Mouse (Mus musculus): Measurements from ENCODE around the gene Gm45062. TPM values are rescaled to one million over a fixed set of nuclear protein-coding genes. Genes with fewer than 3 reads are reported as not detected.
"Not testable (repeated sequence)": the region's sequence is repeated elsewhere in the genome, so short reads cannot be mapped to it uniquely, and the experiment has no call there.

Gm45062 gene
- polyA plus RNA-seq, 1 experiment = 17.1 TPM

DNA sequence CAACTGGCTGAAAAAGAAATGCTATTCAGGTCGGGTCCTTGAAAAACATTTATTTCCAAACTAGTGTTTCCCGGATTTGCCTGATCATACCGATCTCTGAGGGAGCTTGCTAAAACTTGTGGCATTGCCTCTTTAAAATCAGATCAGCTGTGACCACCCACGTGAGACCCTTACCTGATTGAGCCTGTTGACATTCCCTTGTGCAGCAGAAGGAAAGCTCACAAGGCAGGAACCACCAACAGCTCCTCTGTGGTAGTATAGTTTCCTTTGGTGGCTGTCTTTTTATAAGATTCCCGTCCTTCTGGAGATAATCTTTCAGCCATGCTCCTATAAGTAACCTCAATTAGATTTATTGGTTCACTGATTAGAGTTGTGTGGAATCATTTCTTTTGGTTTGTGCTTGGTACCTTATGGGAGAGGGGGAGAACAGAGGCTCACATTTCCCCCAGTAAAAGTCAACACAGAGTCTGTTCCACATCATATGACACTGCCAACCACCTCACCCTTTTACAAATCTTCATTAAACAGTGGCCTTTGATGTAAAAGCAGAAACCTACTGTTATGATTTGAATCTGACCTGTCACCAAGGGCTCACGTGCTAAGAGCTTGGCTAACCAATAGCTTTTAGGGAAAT lies 238.1 kb downstream of the Gm45062 start:
- DNase-seq (ENCODE audit: extremely low spot score in 1 of 2, low spot score in 1 of 2) = no peak

DNA sequence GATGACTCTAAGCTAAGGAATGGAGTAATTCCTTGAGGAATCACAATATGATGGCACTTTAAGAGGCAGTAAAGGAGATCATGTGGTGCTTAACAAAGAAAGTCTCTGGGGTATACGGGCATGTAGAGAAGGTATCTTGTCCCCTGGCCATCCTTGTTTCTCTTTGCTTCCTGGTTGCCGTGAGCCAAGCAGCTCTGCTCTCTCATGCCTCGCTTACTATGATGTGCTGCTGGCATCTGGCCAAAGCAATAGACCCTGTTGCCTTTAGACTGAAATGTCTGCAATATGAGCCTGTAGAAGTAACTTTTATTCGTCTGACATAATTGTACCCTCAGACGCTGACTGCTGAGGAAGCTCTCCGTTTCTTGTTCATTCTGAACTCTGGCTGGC lies 238.6 kb downstream of the Gm45062 start:
- DNase-seq (ENCODE audit: extremely low spot score in 1 of 2, low spot score in 1 of 2) = no peak

DNA sequence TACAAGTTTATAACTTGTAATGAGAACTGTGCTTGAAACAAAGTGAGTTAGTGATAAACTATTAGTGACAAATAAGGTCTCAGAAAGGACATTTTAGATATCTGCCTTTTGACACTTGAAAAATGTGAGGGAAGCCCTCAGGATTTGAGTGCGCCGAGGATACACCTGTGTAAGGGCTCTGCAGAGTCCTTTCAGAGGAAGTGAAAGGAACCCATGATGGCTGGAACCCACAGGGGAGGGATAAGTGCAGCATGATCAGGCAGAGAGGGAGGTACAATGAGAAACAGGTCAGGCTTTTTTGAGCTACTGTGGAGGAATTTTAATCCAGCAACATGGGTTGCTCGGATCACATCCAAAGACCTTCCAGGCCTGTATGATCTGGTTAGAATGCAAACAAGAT lies 239.7 kb downstream of the Gm45062 start:
- no peak for DNase-seq (ENCODE audit: extremely low spot score in 1 of 2, low spot score in 1 of 2)

DNA sequence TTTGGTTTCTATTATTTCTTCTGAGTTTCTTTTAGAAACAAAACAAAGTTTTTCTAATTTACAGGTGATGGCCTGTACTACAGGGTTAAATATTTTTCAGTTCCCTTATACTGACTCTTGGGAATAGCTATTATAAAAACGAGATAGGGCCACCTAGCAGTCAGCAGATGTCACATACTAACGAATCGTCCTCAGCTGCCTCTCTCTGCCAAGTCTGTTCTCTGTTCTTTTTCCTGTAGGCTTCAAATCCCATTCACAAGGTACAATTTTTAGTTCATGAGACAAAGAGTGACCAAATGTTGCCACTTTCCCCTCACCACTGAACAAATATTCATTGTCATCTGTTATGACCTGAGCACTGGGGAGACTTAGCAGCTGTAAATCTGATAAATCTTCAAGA lies 244.7 kb downstream of the Gm45062 start:
- no peak for DNase-seq (ENCODE audit: extremely low spot score in 1 of 2, low spot score in 1 of 2)

DNA sequence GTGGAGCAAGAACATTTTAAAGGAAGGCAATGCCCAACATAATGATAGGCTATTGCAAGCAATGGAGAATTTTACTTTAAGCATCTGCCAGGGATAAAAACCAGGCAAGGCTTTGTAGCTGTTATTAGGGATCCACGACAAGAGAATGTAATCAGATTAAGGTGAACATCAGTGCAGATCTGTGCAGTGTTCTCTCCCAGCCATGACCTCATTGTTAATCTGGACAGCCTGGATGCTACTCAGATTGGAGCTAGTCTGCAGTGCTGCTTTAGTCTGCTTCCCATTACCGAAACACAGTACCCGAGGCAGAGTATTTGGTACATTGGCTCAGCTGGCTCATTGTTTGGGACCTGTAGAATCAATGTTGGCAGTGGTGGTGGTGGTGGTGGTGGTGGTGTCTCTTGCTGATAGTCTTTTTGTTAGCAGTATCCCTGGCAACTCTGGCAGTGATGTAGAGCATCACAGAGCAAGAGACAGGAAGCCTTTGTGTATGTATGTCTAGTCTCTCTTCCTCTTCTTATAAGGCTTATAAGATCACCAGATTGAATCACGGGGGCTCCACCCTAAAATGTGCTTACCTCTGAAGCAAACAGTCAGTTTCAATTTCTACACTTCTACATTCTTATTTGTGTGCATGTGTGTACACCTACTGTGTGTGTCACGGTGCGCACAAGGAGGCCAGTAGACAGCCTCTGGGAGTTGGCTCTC lies 245.4 kb downstream of the Gm45062 start:
- DNase-seq (ENCODE audit: extremely low spot score in 1 of 2, low spot score in 1 of 2) = no peak

DNA sequence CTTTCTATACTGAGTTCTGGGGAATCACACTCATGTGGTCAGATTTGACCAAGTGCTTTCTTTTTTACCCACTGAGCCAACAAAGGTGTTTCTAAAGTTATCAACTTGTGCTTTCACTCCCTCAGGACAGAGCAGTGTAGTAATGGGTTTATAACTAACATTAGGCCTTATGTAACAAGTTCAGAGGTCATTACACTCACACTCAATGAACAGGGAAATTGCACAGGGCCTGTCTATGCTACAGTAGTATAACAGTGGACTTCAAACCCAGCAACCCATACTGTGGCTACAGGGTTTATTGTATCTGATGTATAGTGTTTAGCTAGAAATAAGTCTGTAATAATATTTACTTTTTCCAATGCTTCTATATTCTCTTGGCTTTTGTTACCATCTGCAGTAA lies 247.4 kb downstream of the Gm45062 start:
- no peak for DNase-seq (ENCODE audit: extremely low spot score in 1 of 2, low spot score in 1 of 2)

DNA sequence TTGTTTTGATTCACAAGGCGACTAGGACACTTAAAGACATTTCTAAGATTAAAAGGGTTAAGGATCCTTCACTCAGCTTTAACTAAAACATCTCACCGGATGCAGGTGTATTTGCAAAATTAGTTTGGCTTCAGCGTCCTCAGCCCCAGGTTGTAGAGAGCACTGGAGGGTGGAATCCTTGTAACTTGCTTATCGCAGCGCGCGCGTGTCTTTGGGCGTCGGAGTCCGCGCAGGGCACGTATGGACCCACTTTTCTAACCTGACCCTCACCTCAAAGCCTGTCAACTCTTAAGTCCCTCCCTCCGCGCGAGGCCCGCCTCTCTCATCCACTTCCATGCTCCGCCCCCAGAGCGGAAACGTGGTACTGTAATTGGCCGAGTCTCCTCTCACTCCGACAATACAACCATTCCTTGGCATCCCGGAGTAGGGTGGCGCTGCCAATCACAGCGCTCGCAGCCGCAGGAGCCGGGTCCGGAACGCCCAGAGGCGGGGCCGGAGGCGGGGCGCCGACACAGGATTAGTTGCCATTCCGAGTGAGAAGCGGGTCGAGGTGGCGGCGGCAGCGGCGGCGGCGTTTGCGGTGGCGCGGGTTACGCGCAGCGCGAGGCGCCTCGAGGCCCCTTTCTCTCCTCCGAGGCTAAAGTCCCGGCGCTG lies 249.8 kb downstream of the Gm45062 start:
- DNase-seq (ENCODE audit: extremely low spot score in 1 of 2, low spot score in 1 of 2) = peak; percentile 99

DNA sequence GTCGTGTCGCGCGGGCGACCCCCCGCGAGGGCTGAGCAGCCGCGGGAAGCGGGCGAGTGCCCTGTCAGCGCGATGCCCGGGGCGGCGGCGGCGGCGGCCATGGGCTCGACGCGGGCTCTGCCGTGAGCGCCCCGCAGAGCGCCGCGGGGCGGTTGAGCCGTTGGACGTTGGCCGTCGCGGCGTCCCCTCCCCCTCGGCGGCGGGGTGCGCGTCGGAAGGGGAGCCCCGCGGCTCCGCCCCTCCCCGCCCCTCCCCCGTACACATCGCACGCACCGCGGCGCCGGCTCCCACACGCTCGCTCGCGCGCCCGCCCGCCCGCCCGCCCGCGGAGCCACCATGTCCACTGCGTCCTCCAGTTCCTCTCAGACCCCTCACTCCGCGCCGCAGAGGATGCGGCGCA lies 250.3 kb downstream of the Gm45062 start, which contains the start of gene Glcci1:
TSS of gene Glcci1 (plus strand) at position 50 of the 400 bp plus-strand sequence.
- peak in 1 of 2 experiments; percentile 68 for DNase-seq (ENCODE audit: extremely low spot score in 1 of 2, low spot score in 1 of 2)

DNA sequence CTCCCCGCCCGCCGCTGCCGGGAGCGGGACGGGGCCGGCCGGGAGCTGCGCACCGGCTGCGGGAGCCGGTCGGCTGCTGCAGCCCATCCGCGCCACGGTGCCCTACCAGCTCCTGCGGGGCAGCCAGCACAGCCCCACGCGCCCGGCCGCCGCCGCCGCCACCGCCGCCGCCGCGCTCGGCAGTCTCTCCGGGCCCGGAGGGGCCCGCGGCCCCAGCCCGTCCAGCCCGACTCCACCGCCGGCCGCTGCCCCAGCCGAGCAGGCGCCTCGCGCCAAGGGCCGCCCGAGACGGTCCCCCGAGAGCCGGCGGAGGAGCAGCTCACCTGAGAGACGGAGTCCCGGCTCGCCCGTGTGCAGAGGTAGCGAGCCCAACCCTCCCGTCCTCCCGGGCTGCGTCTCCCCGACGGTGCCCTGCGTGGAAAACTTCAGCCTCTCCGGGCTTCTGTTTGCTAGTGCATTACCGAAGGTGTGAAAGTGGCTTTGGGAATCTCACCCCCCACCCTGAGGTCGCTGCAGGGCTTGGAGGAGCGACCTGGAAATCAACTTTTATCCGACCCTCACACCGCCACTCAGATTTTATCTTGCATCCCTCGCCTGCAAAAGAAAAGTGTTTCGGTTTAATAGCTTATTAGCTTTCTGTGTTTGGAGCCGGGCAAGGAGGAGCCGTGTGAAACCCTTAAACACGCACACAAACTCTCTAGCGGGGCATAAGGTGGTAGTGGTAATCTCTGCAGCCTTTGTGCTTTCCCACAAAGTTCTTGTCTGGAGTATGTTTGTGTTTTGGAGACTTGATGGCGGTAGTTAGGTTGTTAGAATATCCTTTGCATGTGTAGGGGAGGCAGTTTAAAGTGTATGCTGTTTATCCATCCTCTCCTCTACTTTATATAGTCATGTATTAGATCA lies 251.0 kb downstream of the Gm45062 start:
- no peak for DNase-seq (ENCODE audit: extremely low spot score in 1 of 2, low spot score in 1 of 2)

DNA sequence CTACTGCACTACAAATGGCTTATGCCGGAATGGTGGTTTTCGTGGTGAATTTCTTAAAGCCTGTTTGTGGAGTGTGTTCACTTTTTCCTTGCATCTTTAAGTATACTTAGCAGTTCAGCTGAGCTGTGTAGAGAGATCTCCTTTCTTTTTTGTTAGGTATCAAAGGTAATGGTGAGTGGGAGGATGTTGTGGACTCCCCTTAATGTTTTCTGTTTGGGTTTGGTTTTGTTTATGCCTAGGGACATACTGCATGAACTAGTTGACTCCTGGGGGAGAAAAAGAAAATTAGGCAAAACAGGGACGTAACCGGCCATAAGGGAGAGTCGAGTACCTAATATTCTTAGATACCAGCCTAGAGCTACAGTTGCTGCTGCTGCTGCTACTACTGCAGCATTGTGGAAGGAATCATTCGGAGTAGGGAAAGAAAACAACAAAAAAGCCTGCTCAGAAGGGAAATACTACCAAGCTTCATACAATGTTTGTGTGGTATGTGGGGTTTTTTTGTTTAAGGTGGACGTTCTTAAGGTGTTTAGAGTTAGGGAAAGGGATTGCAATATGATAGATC lies 251.7 kb downstream of the Gm45062 start:
- DNase-seq (ENCODE audit: extremely low spot score in 1 of 2, low spot score in 1 of 2) = no peak

DNA sequence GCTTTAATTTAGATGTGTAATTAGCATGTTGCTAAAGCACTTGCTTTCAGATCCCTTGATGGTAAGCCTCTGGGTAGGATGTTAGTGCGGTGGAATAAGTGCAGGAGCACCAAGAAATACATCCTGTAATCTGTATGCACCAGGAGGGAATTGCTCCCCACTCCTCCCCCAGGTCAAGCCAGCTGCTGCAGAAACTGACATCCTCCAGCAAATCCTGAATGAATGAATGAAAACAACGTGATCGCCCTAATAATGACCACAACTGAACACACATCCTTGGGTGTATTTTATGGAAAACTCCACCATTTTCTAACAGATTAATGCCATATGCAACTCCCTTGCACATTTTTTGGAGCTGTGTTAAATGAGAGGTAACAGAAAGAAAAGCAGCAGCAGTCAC lies 252.2 kb downstream of the Gm45062 start:
- peak in 1 of 2 experiments; percentile 29 for DNase-seq (ENCODE audit: extremely low spot score in 1 of 2, low spot score in 1 of 2)

DNA sequence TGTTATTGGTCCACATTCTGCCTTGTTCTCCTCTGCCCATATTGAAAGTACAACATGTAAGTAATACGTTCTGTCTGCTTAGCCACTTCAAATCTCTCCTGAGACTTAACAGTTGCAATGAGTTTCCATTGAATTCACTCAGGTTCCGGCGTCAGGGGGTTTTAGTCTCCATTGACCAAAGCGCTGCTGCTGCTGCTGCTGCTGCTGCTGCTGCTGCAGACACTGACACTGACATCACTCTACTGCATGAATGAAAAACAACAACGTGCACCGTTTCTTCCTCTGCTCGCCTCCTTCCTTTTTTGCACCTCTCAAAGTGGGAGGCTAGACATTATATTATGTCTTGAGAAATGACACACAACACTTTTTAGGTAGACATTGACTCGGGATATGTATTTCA lies 253.2 kb downstream of the Gm45062 start:
- DNase-seq (ENCODE audit: extremely low spot score in 1 of 2, low spot score in 1 of 2) = peak in 1 of 2 experiments; percentile 25

DNA sequence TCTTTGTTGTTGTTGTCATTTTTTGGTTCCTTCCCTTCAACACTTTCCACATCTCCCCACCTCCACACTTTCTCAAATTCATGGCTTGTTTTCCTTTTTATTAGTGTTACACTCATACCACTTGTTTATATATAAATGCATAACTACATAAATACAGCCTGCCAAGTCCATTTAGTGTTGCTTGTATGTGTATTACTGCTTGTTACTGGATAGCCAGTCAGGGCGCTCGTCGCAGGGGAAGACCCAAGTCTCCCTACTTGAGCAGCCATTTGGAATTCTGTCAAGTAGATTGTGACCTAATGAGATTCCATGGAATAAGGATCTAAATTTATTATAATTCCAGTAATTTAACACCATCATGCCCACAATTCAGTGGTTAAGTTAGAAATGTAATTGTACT lies 260.4 kb downstream of the Gm45062 start:
- no peak for DNase-seq (ENCODE audit: extremely low spot score in 1 of 2, low spot score in 1 of 2)

DNA sequence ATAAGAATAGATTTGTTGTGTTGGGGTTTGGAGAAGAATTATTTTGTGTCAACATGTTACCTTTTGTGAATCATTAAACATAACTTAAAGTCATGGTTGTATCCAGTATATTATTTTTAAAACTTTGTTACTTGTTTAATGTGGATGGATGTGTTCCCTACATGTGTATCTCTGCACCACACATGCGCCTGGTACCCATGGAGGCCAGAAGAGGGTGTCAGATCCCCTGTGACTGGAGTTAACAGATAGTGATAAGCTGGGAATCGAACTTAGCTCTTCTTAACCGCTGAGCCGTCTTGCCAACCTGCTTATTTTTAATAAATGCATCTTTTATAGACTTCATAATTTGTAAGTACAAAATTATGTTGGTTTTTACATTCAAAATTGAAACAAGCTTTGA lies 262.0 kb downstream of the Gm45062 start:
- no peak for DNase-seq (ENCODE audit: extremely low spot score in 1 of 2, low spot score in 1 of 2)

DNA sequence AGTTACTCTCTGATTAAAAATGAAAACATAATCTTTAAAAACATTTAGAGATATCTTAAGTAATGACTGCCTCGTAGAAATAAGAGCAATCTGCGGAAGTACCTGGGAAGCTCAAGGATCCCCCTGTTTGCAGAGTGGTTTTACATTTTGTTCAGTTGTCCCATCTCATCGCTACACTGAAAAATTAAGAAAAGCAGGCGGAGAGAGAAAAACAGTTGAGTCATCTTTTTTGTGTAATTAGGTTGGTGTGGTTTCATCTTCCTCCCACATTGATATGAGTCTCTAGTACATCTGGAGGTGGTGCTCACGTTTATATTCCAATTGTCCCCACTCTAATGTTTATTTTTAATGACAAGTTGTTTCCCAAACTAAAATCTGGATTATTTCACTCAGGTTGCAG lies 265.5 kb downstream of the Gm45062 start:
- no peak for DNase-seq (ENCODE audit: extremely low spot score in 1 of 2, low spot score in 1 of 2)

DNA sequence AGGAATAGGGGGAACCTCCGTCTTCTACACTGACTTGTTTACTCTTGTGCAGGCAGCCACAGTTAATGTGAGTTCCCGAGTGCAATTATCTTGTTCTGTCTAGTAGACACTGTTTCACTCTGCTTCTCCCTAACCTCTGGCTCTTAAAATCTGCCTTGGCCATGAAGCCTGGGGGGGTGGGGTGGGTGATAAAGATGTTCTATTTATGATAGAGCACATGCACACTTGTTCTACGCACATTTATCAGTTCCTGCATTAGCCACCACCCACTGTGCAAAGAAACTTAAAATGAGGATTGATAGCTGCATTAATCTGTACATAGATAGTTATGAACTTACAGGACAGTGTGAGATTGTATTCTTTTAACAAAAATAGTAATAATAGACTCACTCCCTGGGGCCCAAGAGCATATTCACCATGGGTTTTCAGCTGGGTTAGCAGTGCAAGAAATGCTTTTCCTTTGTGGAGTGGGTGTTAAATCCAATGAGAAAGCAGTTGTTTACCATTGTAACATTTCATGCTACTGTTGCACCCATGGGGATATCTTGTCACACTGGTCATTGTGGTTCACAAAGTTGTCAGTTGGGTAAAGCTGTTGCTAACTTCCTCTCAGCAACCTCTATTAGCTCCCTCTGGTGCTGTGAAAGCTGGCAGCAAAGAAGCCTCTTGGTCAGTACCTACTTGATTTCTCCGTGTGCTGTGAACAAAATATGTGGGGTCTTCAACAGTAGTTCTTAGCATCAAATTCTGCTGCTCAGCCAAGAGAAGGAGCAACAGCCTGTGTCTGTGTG lies 272.0 kb downstream of the Gm45062 start:
- no peak for DNase-seq (ENCODE audit: extremely low spot score in 1 of 2, low spot score in 1 of 2)

DNA sequence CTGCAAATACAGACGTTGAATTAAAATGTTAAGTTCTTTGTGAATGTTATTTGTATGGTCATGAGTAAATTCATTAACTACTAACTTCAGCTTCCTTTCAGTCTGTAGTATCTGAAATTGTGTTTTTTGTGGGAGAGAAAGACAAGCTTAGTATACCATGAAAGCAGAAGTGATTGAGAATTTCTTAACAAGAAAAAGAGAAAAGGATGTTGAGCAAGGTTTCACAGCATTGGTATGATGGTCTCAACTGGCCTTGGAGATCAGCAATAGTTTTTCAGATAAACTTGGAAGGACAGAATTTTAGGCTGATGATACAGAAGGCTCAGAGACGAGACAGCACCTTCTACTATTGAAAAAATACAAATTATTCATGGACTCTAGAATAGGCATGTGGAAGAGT lies 277.7 kb downstream of the Gm45062 start:
- DNase-seq (ENCODE audit: extremely low spot score in 1 of 2, low spot score in 1 of 2) = no peak

DNA sequence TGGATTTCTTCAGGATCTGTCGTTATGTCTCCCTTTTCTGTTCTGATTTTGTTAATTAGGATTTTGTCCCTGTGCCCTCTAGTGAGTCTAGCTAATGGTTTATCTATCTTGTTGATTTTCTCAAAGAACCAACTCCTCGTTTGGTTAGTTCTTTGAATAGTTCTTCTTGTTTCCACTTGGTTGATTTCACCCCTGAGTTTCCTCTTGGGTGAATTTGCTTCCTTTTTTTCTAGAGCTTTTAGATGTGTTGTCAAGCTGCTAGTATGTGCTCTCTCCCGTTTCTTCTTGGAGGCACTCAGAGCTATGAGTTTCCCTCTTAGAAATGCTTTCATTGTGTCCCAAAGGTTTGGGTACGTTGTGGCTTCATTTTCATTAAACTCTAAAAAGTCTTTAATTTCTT lies 282.3 kb downstream of the Gm45062 start:
- DNase-seq (ENCODE audit: extremely low spot score in 1 of 2, low spot score in 1 of 2) = not testable (repeated sequence)

DNA sequence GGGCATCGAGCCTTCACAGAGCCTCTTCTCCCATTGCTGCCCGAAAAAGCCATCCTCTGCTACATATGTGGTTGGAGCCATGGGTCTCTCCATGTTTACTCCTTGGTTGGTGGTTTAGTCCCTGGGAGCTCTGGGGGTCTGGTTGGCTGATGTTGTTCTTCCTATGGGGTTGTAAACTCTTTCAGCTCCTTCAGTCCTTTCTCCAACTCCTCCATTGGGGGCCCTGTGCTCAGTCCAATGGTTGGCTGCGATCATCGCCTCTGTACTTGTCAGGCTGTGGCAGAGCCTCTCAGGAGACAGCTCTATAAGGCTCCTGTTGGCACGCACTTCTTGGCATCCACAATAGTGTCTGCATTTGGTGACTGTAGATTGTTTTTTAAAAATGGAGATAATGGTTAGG lies 285.6 kb downstream of the Gm45062 start:
- DNase-seq (ENCODE audit: extremely low spot score in 1 of 2, low spot score in 1 of 2) = no peak

DNA sequence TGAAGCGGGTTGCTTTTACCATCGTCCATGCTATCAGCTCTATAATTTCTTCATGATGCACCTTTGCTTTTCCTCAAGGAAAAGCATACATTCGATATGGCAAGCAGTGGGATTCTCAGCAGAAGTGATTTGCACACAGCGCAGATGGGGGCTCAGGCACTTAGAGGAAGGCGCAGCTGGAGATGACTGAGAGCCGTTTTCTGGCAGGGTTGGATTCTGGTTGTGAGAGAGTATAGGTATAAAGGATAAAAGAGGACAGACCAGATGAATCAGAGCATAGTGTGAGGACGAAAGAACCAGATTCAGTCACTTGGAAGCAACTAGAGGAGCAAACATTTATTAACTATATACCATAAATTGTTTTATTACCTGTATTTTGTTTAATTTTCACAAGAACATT lies 286.5 kb downstream of the Gm45062 start:
- DNase-seq (ENCODE audit: extremely low spot score in 1 of 2, low spot score in 1 of 2) = no peak

Data from frontal cortex, adult 2 months (tissue).